Mouse (Mus musculus) liver, adult 2 months (tissue): ENCODE data around the gene Foxp4.

Experiments
- CTCF ChIP-seq: fragments of 200-500 bp; IDR thresholded peaks from 2 replicates; pipeline ENCODE4 v1.5.1; 2011; ENCODE audit warnings: low read depth, low read length, control low read depth
- POLR2A ChIP-seq: fragments of 200-500 bp; IDR thresholded peaks from 2 replicates; pipeline ENCODE4 v1.6.1; 2011; ENCODE audit warnings: low read length, control low read depth; ENCODE audit not compliant: insufficient read depth; ENCODE audit errors: extremely low read depth

- TF ChIP-seq CTCF (no peak), POLR2A (no peak)
Observed at GRCm38 (mm10) chr17:47943103-47943870, 18.8 kb upstream of the Foxp4 start.
